Mouse (Mus musculus): ENCODE results near the gene Nploc4. TPM values are rescaled to one million over a fixed set of nuclear protein-coding genes. Genes with fewer than 3 reads are reported as not detected.

Nploc4 gene
- total RNA-seq, 2 experiments from 2014 or later = 67.9 to 72.7 TPM

GRCm38 (mm10) chr11:120335431-120336021 is 102.0 kb downstream of the Nploc4 start:
- no peak for DNase-seq

Small RNAs within 50 kb of the gene (microRNA-seq; reads per million reads assigned to microRNA genes)
- 0 reads per million in 2 experiments for gene Gm23419 (ENCODE audit: borderline replicate concordance in 2 of 2)
- 0 to 0.26 reads per million in 2 experiments for gene Mir6935 (ENCODE audit: borderline replicate concordance in 2 of 2)

Other genes starting within 250 kb of the Nploc4 start
- 1 to 10 TPM; 3.2 to 4.7 TPM for gene Bahcc1, start 204.8 kb downstream of the Nploc4 start, total RNA-seq (2021)
- 100 to 1,000 TPM; 236 to 249 TPM for gene Actg1, start 89.2 kb downstream of the Nploc4 start, total RNA-seq (2021)
- gene Fscn2, start 76.2 kb downstream of the Nploc4 start, total RNA-seq (2021) = under 1 TPM; 0.29 to 0.31 TPM
- 10 to 100 TPM; 14.0 to 16.5 TPM for gene Faap100, start 58.9 kb downstream of the Nploc4 start, total RNA-seq (2021)
- 1 to 10 TPM in 1 of 2 experiments, under 1 TPM in 1; 0.54 to 1.1 TPM for gene Tspan10, start 4.9 kb upstream of the Nploc4 start, total RNA-seq (2021)
- under 1 TPM in 1 of 2 experiments, not detected in 1; 0.83 TPM for gene Pde6g, start 15.8 kb upstream of the Nploc4 start, total RNA-seq (2021)
- gene Oxld1, start 20.4 kb upstream of the Nploc4 start, total RNA-seq (2021) = 10 to 100 TPM; 23.3 to 25.0 TPM
- 1 to 10 TPM; 5.8 to 7.6 TPM for gene Ccdc137, start 20.4 kb upstream of the Nploc4 start, total RNA-seq (2021)
- 1 to 10 TPM; 5.2 to 9.1 TPM for gene Arl16, start 29.9 kb upstream of the Nploc4 start, total RNA-seq (2021)
- 100 to 1,000 TPM; 156 to 166 TPM for gene Mrpl12, start 46.9 kb upstream of the Nploc4 start, total RNA-seq (2021)
- 1 to 10 TPM; 3.2 to 8.7 TPM for gene Slc25a10, start 54.1 kb upstream of the Nploc4 start, total RNA-seq (2021)
- under 1 TPM in 1 of 2 experiments, not detected in 1; 0.31 TPM for gene Gcgr, start 93.0 kb upstream of the Nploc4 start, total RNA-seq (2021)
- gene Mcrip1, start 112.0 kb upstream of the Nploc4 start, total RNA-seq (2021) = 10 to 100 TPM; 21.4 to 23.7 TPM
- 100 to 1,000 TPM in 1 of 2 experiments, 10 to 100 TPM in 1; 92.3 to 377 TPM for gene Ppp1r27, start 113.4 kb upstream of the Nploc4 start, total RNA-seq (2021)
- 100 to 1,000 TPM; 192 to 198 TPM for gene P4hb, start 135.5 kb upstream of the Nploc4 start, total RNA-seq (2021)
- gene Arhgdia, start 143.9 kb upstream of the Nploc4 start, total RNA-seq (2021) = 10 to 100 TPM; 80.1 to 95.2 TPM
- 10 to 100 TPM; 39.1 to 40.5 TPM for gene Alyref, start 160.7 kb upstream of the Nploc4 start, total RNA-seq (2021)
- 10 to 100 TPM; 50.7 to 51.6 TPM for gene Anapc11, start 160.7 kb upstream of the Nploc4 start, total RNA-seq (2021)
- not detected for gene Npb, start 170.8 kb upstream of the Nploc4 start, total RNA-seq (2021)
- 10 to 100 TPM; 30.7 to 34.7 TPM for gene Pcyt2, start 180.2 kb upstream of the Nploc4 start, total RNA-seq (2021)
- gene Sirt7, start 187.5 kb upstream of the Nploc4 start, total RNA-seq (2021) = 1 to 10 TPM; 4.3 to 7.2 TPM
- 10 to 100 TPM; 41.8 to 47.1 TPM for gene Mafg, start 195.9 kb upstream of the Nploc4 start, total RNA-seq (2021)
- gene Pycr1, start 206.1 kb upstream of the Nploc4 start, total RNA-seq (2021) = 1 to 10 TPM; 6.7 to 6.8 TPM
- 100 to 1,000 TPM; 121 to 134 TPM for gene Myadml2, start 210.4 kb upstream of the Nploc4 start, total RNA-seq (2021)
- gene Notum, start 223.5 kb upstream of the Nploc4 start, total RNA-seq (2021) = under 1 TPM in 1 of 2 experiments, not detected in 1; 0.18 TPM
- 10 to 100 TPM; 25.8 to 28.8 TPM for gene Aspscr1, start 235.3 kb upstream of the Nploc4 start, total RNA-seq (2021)